Mouse (Mus musculus) MEL (cell line): ENCODE data around the gene Sgk1. TPM values are rescaled to one million over a fixed set of nuclear protein-coding genes. Genes with fewer than 3 reads are reported as not detected.
"Not testable (repeated sequence)": the region's sequence is repeated elsewhere in the genome, so short reads cannot be mapped to it uniquely, and the experiment has no call there.

Experiments
- DNase-seq: peaks from one replicate; pipeline ENCODE4 v3.0.0; 2011; ENCODE audit warnings: low read depth, low spot score
- H3K27ac ChIP-seq: 2 replicates; pipeline ENCODE4 v1.5.1; 2012; ENCODE audit warnings: low read depth, mild to moderate bottlenecking, control low read depth, low read length, moderate library complexity; ENCODE audit not compliant: control insufficient read depth
- H3K27me3 ChIP-seq, 2 experiments: fragments of 150-350 bp in 1 of 2; sonication (generic) in 1 of 2; 2 replicates each; pipeline ENCODE4 v1.6.1; 2012; ENCODE audit warnings: low read length in 2 of 2, mild to moderate bottlenecking in 2 of 2, improper control_type of control experiment in 1 of 2, moderate library complexity in 1 of 2; ENCODE audit not compliant: insufficient read depth in 2 of 2, control insufficient read depth in 1 of 2
- H3K36me3 ChIP-seq, 2 experiments: 2 replicates each; pipeline ENCODE4 v1.6.1; 2012 to 2014; ENCODE audit warnings: low read length in 2 of 2, improper control_type of control experiment in 1 of 2, inconsistent platforms in 1 of 2, mild to moderate bottlenecking in 1 of 2; ENCODE audit not compliant: insufficient read depth in 2 of 2, control insufficient read depth in 1 of 2
- H3K4me1 ChIP-seq, 2 experiments: fragments of 150-350 bp in 1 of 2; sonication (generic) in 1 of 2; 2 replicates each; pipeline ENCODE4 v1.6.1; 2012; ENCODE audit warnings: low read length in 2 of 2, improper control_type of control experiment in 1 of 2, mild to moderate bottlenecking in 1 of 2; ENCODE audit not compliant: insufficient read depth in 2 of 2, control insufficient read depth in 1 of 2
- H3K4me3 ChIP-seq, 2 experiments: fragments of 150-350 bp in 1 of 2; sonication (generic) in 1 of 2; 2 replicates each; pipeline ENCODE4 v1.5.1; 2012; ENCODE audit warnings: low read depth in 2 of 2, low read length in 2 of 2, mild to moderate bottlenecking in 2 of 2, moderate library complexity in 2 of 2, control low read depth in 1 of 2, improper control_type of control experiment in 1 of 2; ENCODE audit not compliant: control insufficient read depth in 1 of 2, insufficient read depth in 1 of 2
- H3K79me2 ChIP-seq: 2 replicates; pipeline ENCODE4 v1.6.1; 2012; ENCODE audit warnings: mild to moderate bottlenecking, low read length, moderate library complexity; ENCODE audit not compliant: control insufficient read depth, poor library complexity, insufficient read depth
- H3K9ac ChIP-seq: 2 replicates; pipeline ENCODE4 v1.6.1; 2012; ENCODE audit warnings: low read depth, mild to moderate bottlenecking, control low read depth, low read length, moderate library complexity; ENCODE audit not compliant: control insufficient read depth, poor library complexity, severe bottlenecking
- H3K9me3 ChIP-seq: fragments of 150-350 bp; sonication (generic); replicated peaks from 2 replicates; pipeline ENCODE4 v1.6.1; 2012; ENCODE audit warnings: mild to moderate bottlenecking, low read length, improper control_type of control experiment, moderate library complexity; ENCODE audit not compliant: insufficient read depth
- CTCF ChIP-seq, 3 experiments: IDR thresholded peaks in 2 of 3; conservative IDR thresholded peaks in 1 of 3; 2 replicates each; pipeline ENCODE4 v1.5.1; 2011 to 2012; ENCODE audit warnings: low read length in 3 of 3, low read depth in 2 of 3, mild to moderate bottlenecking in 2 of 3, improper control_type of control experiment in 1 of 3, inconsistent platforms in 1 of 3, mixed read lengths in 1 of 3, moderate library complexity in 1 of 3; ENCODE audit not compliant: control insufficient read depth in 1 of 3, insufficient read depth in 1 of 3, poor library complexity in 1 of 3, severe bottlenecking in 1 of 3
- ELF1 ChIP-seq: IDR thresholded peaks from 2 replicates; pipeline ENCODE4 v1.6.1; 2014; ENCODE audit warnings: low read depth, mild to moderate bottlenecking, inconsistent platforms, low read length, improper control_type of control experiment, moderate library complexity
- MAFK ChIP-seq: IDR thresholded peaks from 2 replicates; pipeline ENCODE4 v1.6.1; 2011; ENCODE audit warnings: low read depth, mild to moderate bottlenecking, low read length, improper control_type of control experiment, borderline replicate concordance
- MYC ChIP-seq: IDR thresholded peaks from 2 replicates; pipeline ENCODE4 v1.6.1; 2011; ENCODE audit warnings: low read depth, mild to moderate bottlenecking, low read length, improper control_type of control experiment, moderate library complexity
- POLR2AphosphoS5 ChIP-seq: IDR thresholded peaks from 2 replicates; pipeline ENCODE4 v1.6.1; 2012; ENCODE audit warnings: low read depth, borderline replicate concordance, mild to moderate bottlenecking, inconsistent platforms, low read length, moderate library complexity, mixed read lengths
- RAD21 ChIP-seq: IDR thresholded peaks from 2 replicates; pipeline ENCODE4 v1.6.1; 2011; ENCODE audit warnings: mild to moderate bottlenecking, low read depth, low read length, improper control_type of control experiment
- RCOR1 ChIP-seq: IDR thresholded peaks from 2 replicates; pipeline ENCODE4 v1.6.1; 2012; ENCODE audit warnings: low read depth, mild to moderate bottlenecking, inconsistent platforms, low read length, improper control_type of control experiment
- SMC3 ChIP-seq: IDR thresholded peaks from 2 replicates; pipeline ENCODE4 v1.6.1; 2011; ENCODE audit warnings: low read depth, low read length, improper control_type of control experiment
- ZC3H11A ChIP-seq: IDR thresholded peaks from 2 replicates; pipeline ENCODE4 v1.6.1; 2012; ENCODE audit warnings: low read depth, mild to moderate bottlenecking, inconsistent platforms, low read length, improper control_type of control experiment
- ZNF384 ChIP-seq: IDR thresholded peaks from 2 replicates; pipeline ENCODE4 v1.6.1; 2012; ENCODE audit warnings: low read depth, mild to moderate bottlenecking, inconsistent platforms, low read length, improper control_type of control experiment
- polyA plus RNA-seq, 2 experiments: library from polyadenylated mRNA; stranded (reverse) in 1 of 2; unstranded in 1 of 2; fragments of >175 nt in 1 of 2; fragments of >200 nt in 1 of 2; gene quantifications; 2 replicates each; pipeline versions ENCODE4 v1.2.1 to v1.2.4; 2012; ENCODE audit warnings: low replicate concordance in 2 of 2, low read depth in 1 of 2; ENCODE audit not compliant: insufficient read length in 2 of 2, insufficient read depth in 1 of 2, missing spikeins in 1 of 2
- total RNA-seq: library from RNA; depleted of rRNA; stranded (reverse); fragments of 300-350 nt; gene quantifications from 2 replicates; pipeline ENCODE4 v1.2.3, GENCODE M21; 2012; rRNA removed

The Sgk1 gene
- total and polyA plus RNA-seq, 3 experiments = 1.6 to 3.2 TPM; not detected in 1

DNA sequence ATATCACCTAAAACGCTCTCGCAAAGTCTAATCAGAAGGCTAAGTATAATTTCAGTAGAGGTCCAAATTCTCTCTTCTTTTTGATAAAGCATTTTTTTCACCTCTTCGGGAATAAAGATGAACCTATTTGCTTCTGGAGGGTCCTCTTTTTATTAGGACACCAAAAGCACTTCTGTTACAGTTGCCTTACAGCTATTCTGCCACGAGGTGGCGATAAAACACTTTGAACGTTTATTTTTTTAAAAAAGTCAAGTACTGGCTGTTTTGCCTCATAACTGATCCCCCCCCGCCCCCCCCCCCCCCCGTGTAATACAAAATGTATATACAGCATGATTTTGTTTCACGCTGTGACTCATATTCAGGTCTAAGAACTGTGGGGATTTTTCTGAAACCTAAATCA, 152.3 kb downstream of the Sgk1 start:
- peak; percentile 40 for DNase-seq
- no peak overlapping the region for H3K9ac ChIP-seq
- H3K36me3 ChIP-seq = no peaks in the 10 kb centered on the region
- H3K79me2 ChIP-seq = no peaks in the 10 kb centered on the region
- no peak overlapping the region for H3K4me3 ChIP-seq
- peak; percentile 65; the same call in 1 of the 2 replicates for TF ChIP-seq ZNF384
- peak in 2 of 3 experiments; percentile 34 to 62; a peak in 4 of 6 replicates for TF ChIP-seq CTCF (IDR thresholded peaks at IDR 0.05 in 2 of 3, conservative IDR thresholded peaks at IDR 0.05 in 1 of 3; ENCODE audit: control insufficient read depth in 1 of 3, insufficient read depth in 1 of 3, low read depth in 2 of 3, low read length in 3 of 3, poor library complexity in 1 of 3, severe bottlenecking in 1 of 3)
- peak; percentile 65 for TF ChIP-seq ZC3H11A
- no peak for TF ChIP-seq MYC
- TF ChIP-seq RAD21 = peak; percentile 66
- TF ChIP-seq MAFK = no peak
- TF ChIP-seq RCOR1 = no peak
- TF ChIP-seq POLR2AphosphoS5 = no peak
- peak; percentile 74 for TF ChIP-seq SMC3
- no peak for TF ChIP-seq ELF1
- H3K27ac ChIP-seq = no peak overlapping the region
- no peaks in the 10 kb centered on the region for H3K4me1 ChIP-seq
- no peaks in the 10 kb centered on the region for H3K9me3 ChIP-seq
- no peaks in the 10 kb centered on the region for H3K27me3 ChIP-seq

DNA sequence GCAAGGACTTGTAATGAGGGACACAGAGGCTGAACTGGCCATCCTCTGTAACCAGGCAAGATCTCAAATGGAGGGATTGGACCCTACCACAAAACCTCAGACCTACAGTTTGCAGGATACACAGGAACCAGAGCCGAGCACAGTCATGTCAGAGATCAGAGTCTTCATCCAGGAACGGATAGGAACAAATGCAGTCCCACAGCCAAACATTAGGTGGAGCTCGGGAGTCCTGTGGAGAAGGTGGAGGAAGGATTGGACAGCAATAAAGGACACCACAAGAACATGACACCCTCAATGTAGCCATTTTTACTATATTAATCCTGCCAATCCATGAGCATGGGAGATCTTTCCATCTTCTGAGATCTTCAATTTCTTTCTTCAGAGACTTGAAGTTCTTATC, 154.3 kb downstream of the Sgk1 start:
- H3K9ac ChIP-seq, H3K79me2 ChIP-seq, H3K27me3 ChIP-seq, H3K27ac ChIP-seq, H3K4me1 ChIP-seq, H3K4me3 ChIP-seq, H3K36me3 ChIP-seq, H3K9me3 ChIP-seq: not testable (repeated sequence)
- DNase-seq = peak; percentile 58
- peak; percentile 41 for TF ChIP-seq ZC3H11A
- TF ChIP-seq RAD21 = peak; percentile 47
- TF ChIP-seq CTCF (IDR thresholded peaks at IDR 0.05 in 2 of 3, conservative IDR thresholded peaks at IDR 0.05 in 1 of 3; ENCODE audit: control insufficient read depth in 1 of 3, insufficient read depth in 1 of 3, low read depth in 2 of 3, low read length in 3 of 3, poor library complexity in 1 of 3, severe bottlenecking in 1 of 3) = peak; percentile 52 to 59 (median 53)
- peak; percentile 77 for TF ChIP-seq SMC3

Other genes starting within 250 kb of the Sgk1 start
- gene 4930444G20Rik, start 185.9 kb downstream of the Sgk1 start, total RNA-seq = not detected in 2 replicates
- not detected for gene 4930444G20Rik, start 185.9 kb downstream of the Sgk1 start, polyA plus RNA-seq